Mouse (Mus musculus) fat pad, adult 2 months (tissue): ENCODE results near the gene Mlxipl.

Experiments
- DNase-seq: peaks from one replicate; pipeline ENCODE4 v3.0.0-alpha.2; 2011; ENCODE audit warnings: low read depth, low spot score; ENCODE audit errors: extremely low read depth

The Mlxipl gene

DNA sequence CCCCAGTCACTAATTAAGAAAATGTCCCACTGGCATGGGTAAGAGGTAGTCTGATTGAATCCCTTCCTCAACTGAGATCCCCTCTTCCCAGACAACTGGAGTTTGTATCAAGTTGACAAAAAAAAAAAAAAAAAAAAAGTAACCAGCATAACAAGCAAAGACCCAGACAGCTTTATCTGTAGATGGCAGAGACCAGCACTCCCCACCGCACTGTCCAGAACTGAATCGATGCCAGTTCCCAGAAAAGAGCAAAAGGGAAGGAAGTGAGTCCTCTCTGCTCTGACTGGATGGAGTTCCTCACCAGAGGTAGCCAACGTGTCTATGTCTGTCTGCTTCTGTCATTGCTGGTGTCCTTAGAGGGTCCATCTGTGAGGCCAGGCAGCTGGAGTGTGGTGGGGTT lies 55.8 kb downstream of the Mlxipl start:
- DNase-seq = no peak

DNA sequence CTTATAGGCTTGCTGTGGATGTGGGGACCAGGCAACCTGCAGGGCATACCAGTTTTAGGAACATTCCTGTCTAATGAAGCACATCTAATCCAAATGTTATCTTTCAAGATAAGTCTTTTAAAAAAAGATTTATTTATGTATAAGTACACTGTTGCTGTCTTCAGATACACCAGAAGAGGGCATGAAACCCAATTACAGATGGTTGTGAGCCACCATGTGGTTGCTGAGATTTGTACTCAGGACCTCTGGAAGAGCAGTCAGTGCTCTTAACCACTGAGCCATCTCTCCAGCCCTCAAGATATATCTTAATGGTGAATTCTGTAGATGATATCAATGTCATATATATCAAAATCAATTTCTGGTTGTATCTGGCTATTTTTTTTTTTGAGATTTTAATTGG lies 56.3 kb downstream of the Mlxipl start:
- DNase-seq = no peak

DNA sequence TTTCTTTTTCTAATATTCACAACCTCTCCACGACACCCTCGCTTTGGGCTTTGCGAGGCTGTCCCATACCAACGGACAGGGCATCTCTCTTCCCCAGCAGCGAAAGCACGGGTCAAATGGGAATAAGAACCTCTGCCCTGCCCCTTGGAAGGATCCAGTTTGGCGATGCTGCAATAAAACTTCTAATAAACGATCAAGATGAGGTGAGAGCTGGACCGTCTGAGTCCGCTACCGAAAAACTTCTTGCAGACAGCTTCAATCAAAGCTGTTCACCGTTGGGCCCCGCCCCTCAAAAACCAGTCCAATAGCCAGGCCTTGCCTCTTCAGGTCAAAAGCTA lies 59.0 kb downstream of the Mlxipl start:
- DNase-seq = no peak

DNA sequence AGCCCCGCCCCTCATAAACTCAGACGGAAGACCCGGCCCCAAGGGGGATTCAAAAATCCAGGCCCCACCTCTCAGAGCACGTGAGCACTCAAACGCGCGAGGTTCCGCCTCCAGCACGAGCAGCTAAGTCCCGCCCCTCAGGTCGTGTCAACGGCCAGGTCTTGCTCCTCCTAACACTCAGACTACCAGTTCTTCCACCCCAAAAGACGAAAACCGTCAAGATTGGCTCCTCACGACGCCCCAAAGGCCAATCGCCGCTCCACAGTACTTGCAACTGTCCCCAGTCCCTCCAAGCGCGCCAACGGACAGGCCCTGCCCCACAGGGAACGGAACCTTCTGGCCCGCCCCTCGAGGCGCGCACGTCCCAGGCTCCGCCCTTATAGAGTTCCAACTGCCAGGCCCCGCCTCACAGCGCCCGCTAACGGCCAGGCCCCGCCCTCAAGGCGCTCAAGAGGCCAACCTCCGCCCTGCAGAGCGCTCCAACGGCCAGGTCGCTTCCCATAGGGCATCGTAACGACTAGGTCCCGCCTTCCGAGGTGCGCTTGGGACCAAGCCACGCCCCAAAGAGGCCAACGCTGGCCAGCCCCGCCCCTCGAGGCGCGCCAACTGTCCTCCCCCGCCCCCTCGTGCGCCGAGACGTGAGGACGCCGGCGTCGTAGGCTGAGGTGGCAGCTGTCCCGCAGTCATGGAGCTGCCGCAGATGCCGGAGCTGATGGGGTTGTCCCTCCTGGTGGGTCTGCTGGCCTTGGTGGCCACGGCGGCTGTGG lies 59.5 kb downstream of the Mlxipl start, which contains the start of gene Tbl2:
Gene Tbl2, plus strand, starts transcription at position 605 of the 767 bp plus-strand sequence.
- peak; percentile 91 for DNase-seq

DNA sequence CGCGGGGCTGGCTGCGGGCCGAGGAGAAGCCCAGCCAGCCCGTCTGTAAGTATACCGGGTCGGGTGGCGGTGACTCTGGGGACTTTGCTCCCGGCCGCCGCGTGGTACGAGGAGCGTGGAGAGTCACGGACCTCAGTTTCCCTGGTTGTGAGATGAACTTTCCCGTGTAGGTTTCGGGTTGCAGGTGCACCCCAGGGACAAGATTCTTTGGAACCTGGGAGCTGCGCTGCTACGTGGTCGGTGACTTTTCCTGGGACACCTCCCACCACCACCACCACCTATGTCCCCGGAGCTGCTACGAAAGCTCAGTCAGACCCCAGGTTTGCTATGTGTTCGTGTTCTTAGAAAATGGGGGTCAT lies 60.1 kb downstream of the Mlxipl start:
- no peak for DNase-seq

DNA sequence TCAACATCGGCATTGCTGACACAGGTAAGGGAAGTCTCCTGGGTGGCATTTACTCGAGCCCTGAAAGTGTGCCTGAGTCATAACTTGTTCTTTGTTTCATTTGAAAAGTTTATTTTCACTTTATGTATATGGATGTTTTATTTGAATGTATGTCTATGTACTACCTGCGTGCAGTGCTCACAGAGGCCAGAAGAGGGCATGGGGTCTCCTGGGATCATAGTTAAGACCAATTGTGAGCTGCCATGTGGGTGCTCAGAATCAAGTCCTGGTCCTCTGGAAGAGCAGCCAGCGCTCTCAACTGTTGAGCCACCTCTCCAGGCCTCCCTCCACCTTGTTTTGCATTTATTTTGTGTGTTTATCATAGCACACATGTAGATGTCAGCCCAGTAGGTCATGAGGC lies 66.8 kb downstream of the Mlxipl start:
- no peak for DNase-seq

DNA sequence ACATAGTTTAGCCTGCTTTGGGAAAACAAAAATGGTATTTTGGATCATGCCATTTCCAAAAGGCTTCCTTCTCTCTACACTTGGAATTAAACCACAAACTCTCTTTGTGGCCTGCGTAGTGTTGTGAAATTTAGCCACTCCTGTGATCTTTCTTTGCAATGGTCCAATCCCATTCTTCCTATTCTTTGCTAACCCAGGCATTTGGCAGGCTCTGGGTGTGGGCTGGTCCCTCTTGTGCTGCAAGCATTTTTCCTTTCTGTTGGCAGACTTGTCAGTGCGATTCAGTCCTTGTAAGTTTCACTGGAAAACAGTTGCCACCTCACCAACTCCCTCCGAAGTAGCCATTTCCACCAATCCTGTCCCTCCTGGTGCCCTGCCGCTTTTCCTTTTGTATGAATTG lies 71.5 kb downstream of the Mlxipl start:
- DNase-seq = peak; percentile 73

DNA sequence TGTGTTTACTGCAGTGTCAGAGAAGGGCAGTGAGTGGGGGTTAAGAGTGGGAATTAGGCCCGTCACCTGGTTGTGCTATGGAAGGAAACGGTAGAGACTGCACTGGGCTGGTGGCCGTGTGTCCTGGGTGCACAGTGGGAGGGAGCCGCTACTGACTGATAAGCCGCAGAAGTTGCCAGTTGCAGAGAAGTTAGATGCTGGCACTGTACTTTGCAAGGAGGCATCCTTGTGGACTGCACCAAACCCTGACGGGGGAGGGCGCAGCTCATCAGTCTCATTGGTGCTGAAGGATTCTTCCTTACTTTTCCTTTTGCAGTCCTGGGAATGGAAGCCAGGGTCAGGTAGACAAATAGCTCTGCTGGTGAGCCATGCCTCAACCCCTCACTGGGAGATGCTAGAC lies 72.0 kb downstream of the Mlxipl start:
- no peak for DNase-seq

DNA sequence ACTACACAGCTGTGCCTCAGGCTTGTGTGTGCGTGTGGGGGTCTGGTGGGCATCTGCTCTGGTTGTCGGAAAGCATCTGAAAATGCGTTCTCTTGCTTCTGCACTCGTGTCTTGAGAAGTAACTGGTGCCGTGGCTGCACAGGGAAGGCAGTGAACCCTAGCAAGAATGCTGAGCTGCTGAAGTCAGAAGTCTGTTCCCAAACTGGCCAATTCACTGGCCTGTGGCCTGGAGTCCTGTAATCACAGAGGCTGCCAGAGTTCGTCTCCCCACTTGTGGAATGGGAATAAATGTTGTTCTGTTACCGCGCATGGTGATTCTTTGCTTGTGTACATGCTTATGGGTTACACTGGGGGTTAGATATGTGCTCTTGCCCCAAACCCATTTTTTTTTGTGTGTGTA lies 72.7 kb downstream of the Mlxipl start:
- no peak for DNase-seq

DNA sequence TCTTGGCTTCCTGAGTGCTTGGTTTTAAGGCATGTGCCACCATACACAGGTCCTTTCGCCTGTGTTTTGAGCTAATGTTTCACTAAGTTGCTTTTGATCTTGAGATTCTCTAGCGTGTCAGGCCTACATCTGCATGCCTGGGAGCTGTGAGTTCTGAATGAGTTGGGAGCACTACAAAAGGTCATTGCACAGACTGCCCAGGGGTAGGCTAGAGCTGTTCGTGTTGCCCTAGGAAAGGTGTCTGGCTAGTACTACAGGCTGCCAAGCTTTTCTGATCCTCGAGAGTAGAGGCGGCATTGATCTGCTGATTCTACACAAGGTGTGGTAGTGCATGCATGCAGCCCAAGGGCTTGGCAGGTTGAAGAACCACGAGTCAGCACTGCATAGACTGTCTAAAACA lies 73.1 kb downstream of the Mlxipl start:
- no peak for DNase-seq

DNA sequence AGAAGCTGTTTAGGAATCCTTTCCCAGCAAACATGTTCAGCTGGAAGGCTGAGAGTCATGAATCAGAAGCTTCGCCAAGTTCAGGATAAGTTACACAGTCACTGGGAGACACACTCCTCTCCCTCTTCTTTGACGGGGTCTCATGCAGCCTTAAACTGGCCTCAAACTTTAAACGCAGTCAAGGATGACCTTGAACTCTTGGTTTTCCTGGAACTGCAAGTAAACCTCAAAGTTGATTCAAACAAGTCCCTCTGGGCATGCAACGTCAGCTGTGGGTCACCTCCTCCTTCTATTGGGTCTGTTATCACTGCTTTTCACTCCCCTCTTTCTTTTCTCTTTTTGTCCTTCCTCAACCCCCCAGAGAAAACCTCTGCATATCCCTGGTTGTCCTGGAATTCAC lies 77.2 kb downstream of the Mlxipl start:
- no peak for DNase-seq

DNA sequence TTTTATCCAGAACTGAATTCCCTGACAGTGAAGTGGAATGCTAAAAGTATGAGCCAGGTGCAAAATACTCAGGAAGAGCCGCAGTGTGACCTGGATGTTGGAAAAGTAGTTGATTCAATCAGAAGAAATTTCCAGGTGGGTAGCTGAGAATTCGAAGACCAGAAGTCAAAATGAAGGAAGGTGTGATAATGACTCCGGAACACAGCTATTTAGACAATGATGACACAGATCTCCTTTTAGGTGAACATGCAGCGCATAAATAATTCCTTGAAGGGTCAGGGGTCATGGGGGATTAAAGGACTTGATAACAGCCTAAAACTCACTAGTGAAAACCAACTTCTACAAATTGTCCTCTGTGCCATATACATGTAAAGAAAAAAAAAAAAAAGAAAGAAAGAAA lies 77.8 kb downstream of the Mlxipl start:
- DNase-seq = no peak

DNA sequence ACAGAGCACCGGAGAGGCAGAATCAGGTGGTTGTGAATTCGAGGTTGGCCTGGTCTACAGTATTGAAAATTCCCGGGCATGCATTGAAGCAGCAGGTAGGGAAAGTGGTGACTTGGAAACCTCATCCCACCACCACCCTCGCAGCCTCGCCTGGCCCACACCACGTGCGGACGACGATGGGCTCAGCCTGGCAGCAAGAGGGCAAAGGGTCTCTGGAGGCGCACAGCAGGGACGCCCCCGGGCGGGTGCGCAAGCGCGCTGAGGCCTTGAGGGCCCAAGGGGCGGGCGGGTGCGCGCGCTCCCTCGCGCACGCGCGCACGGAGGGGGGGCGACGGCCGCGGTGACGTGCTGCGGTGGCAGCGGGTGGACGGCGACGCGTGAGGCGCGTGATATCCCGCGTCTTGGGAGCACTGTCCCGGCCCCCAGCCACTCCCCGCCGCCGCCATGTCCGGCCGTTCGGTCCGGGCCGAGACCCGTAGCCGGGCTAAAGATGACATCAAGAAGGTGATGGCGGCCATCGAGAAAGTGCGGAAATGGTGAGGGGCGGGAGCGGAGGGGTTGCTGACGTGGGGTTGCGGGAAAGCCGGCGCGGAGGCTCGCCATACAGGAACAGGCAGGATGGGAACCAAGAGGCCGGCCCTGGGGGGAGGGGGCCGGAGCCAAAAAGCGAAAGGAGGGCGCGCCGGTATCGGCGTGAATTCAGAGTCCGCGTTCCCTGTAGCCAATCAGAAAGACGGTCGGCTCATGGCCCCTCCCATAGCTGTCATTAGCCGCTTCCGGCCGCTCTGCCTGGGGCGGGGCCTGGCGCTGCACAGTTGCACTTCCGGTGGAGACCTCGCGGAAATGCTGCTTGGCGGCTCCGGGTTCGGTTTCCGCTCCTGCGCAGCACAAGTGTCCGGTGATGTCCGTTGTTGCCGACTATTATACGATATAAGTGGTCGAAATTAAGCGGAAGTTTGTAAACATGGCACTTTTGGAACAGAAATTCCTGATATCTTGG lies 78.7 kb downstream of the Mlxipl start, which contains the start of gene Bcl7b:
Gene Bcl7b, plus strand, starts transcription at position 221 of the 1,000 bp plus-strand sequence.
- peak; percentile 61 for DNase-seq

DNA sequence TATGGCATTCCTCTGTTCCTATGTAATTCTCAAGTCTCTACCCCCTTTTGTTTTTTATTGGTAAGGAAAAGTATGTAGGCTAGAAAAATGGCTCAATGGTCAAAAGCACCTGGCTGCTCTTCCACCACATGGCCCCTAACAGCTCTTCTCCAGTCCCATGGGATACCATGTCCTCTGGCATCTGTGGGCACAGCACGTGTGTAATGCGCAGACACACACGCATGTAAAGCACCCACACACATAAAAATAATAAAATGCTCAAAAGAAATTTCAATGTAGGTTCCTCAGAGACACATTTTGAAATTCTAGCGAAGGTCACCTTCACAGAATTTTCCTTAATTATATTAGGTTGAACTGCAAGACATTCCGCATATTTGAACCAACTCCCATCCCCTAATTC lies 79.8 kb downstream of the Mlxipl start:
- no peak for DNase-seq

DNA sequence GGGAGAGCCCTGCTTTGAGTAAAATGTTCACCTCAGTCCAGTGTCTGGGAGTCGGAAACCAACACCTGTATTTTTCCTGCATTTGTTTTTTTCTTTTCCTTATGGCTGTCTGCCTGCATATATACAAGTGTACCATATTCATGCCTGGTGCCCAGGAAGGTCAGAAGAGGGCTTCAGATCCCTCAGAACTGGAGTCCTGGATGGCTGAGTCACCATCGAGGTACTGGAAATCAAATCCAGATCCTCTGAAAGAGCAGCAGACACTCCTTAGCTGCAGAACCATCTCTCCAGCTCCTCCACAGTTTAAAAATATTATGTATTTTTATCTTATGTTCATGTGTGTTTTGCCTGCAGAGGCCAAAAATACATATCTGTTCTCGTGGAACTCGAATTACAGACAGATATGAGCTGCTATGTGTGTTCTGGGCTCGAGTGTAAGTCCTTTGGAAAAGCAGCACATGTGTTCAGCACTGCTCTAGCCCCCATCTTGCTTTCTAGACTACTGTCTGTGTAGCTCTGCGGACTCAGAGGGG lies 82.1 kb downstream of the Mlxipl start:
- DNase-seq = no peak

DNA sequence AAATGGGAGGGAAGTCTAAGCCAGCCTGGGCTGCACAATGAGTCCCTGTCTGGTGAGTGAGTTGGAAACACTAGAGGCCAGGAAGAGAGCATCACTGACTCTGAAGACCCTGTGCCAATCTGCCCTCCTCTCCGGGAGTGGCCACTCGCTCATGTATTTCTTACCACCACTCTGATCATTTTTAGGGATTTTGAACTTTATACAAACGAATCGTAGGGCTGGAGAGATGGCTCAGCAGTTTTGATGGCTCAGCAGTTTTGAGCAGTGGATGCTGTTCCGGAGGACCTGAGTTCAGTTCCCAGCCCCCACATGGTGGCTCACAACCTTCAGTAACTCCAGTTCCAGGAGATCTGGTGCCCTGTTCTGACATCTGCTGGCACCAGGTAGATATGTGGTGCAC lies 83.3 kb downstream of the Mlxipl start:
- DNase-seq = no peak

DNA sequence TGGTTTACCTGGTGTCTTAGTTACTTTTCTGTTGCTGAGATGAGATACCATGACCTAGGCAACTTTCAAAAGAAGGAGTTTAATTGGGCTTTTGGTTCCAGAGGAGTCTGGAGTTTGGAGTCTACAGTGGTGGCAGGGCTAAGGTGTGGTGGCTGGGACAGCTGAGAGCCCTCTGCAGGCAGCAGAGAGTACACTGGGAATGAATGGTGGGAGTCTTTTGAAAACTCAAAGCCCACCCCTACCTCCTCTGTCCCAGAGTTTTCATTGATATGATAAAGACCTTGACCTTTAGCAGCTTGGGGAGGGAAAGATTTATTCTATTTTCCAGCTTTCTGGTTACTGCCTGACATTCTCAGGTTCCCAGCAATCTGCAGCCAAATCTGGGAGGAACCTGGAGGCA lies 85.4 kb downstream of the Mlxipl start:
- DNase-seq = no peak

DNA sequence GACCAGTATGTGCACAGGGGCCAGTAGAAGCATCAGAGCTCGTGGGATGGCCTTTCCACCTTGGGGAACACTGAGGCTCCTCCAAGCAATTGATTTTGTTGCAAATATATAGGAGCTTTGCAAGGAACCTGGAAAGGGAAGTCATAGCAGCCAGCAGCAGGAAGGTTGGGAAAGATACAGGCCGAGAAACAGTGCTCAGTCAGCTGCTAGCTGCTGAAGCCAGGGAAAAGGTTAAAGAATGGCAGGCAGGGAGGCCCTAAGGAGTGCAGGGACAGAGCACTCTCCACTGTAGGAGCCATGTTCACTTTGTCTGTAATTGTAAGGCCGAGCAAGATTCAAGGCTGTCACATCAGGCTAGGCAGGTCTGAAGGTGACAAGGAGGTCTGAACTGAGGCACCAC lies 88.8 kb downstream of the Mlxipl start:
- DNase-seq = no peak

DNA sequence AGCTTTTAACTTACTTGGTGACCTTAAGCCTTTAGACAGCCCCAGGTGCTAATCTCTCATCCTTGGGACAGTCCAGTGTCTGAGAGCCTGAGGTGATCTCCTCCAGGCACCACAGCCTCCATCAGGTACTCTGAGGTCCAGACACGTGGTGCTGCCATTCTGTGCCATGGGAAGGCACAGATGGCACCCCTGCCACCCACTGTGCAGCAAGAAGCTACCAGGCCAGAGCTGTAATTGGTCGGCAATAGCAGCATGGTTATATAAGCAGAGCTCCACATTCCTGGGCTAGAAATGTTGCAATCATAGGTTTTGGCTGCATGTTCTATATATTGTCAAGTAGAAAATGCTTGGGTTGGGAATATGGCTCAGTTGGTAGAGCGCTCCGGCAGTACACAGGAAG lies 89.3 kb downstream of the Mlxipl start:
- DNase-seq = no peak

DNA sequence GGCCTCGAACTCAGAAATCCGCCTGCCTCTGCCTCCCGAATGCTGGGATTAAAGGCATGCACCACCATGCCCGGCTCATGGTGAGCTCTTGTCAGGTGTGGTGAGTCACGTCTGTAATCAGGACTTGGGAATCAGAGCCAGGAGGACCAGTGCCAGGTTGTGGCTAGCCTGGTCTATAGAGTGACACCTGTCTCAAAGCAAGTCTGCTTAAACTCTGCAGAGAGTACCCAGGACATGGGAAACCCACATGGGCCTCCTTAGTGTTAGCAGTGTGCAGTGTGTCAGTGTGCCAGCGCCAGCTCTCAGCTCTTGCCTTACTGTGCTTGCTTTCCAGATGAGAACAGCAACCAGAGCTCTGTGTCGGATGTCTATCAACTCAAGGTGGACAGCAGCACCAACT lies 89.9 kb downstream of the Mlxipl start:
- DNase-seq = no peak

DNA sequence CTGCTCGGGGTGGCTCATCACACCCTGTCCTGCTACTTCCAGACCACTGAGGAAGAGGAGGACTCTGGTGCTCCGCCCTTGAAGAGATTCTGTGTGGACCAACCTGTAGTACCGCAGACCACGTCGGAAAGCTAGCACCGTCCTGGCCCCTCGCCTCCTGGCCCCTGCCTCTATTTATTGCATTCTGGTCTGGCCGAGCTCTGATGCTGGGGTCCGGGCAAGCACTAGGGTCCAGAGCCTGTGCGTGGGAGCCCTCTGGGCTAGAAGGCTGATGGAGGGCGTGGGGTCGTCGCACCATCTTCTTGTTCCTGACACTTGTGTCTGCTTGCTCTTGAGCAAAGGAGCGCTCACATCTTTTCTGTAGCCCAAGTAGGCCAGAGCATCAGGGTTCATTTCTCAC lies 91.1 kb downstream of the Mlxipl start:
- DNase-seq = no peak

DNA sequence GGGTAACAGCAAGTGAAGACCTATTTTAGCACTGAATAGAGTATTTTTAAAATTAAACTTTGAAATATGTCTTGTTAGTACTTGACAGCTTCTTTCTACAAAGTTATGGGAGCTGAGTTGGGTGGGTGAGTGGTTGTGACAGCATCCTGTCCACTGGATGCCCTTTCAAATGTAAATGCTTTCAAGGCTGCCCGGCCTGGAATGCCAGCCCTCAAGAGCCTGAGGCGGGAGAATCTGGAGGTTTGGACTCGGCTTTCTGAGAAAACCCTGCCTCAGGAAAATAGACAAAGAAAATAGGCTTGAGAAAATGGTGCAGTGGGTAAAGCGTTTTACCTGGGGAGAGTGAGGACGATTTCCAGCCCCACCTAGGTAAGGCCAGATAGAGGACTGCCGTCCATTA lies 92.1 kb downstream of the Mlxipl start:
- DNase-seq = no peak
